In the genomic region with DNA sequence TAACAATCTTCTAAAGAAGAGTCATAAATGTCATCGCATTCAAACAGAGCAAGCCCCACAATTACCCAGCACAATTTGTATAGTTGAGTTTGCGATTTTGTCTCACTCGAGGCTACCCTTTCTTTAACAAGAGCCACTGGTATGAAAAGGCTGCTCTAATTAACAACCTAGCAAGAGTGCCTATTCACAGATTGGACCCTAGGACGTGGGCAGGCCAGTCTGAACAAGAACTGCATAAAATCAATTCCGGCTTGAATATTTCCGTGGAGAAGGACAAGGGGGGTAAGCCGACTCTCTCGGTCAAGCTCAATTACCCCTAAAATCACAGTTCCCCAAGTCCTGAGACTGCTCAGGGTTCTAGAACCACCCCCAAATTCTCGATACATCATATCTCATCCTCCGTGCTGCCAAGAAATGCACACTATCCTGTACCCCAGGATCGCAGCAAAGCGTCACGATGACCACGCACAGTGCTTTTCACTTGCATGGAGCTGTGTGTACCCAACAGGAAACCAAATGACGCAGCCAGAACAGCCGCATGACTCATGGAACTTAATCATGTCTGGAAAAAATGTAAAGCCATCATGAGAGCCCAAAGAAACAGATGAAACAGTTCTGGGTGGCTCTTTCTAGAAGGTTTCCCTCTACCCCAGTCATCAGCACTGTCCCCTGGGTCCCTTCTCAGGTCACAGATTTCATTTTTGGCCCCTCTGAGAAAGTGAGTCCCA, we compare ENCODE assay signal across 23 mouse cellular contexts.
DNase-seq lines count a peak whose midpoint lies in the region; ATAC-seq and TF ChIP-seq lines count a peak whose summit lies in the region.
"Had no signal": no experiment of that assay in that cellular context is flagged by ENCODE, and none has a peak within 500 bp of the region (broad histone marks: within the 10 kb centered on the region; RNA-seq: fewer than 3 reads in every experiment).

No protein-coding gene starts in this region.

- H3K9ac ChIP-seq in CH12.LX (ENCODE audit: insufficient read depth, low read depth): peak overlapping the region; percentile 62
- H3K9ac ChIP-seq in forebrain, postnatal 0 days: no peak overlapping the region
- H3K9ac ChIP-seq: hindbrain, embryonic 15.5 days; limb, embryonic 12.5 days; liver, postnatal 0 days; midbrain, embryonic 12.5 days; neural tube, embryonic 15.5 days had no signal

- no peaks in the 10 kb centered on the region for H3K36me3 ChIP-seq in CH12.LX (replicated peaks in 1 of 2; ENCODE audit: control insufficient read depth in 1 of 2, insufficient read depth in 1 of 2, low read length in 1 of 2)
- no peaks in the 10 kb centered on the region for H3K36me3 ChIP-seq in forebrain, postnatal 0 days (ENCODE audit: insufficient read depth)
- H3K36me3 ChIP-seq: hindbrain, embryonic 15.5 days; limb, embryonic 12.5 days; neural tube, embryonic 15.5 days had no signal

- H3K27me3 ChIP-seq in CH12.LX (replicated peaks): no peaks in the 10 kb centered on the region
- no peaks in the 10 kb centered on the region for H3K27me3 ChIP-seq in forebrain, postnatal 0 days (ENCODE audit: insufficient read depth, low read length)
- H3K27me3 ChIP-seq: hindbrain, embryonic 15.5 days; limb, embryonic 12.5 days; midbrain, embryonic 12.5 days; neural tube, embryonic 15.5 days had no signal

- no peaks in the 10 kb centered on the region for H3K9me3 ChIP-seq in CH12.LX (replicated peaks; ENCODE audit: low read length)
- no peaks in the 10 kb centered on the region for H3K9me3 ChIP-seq in forebrain, postnatal 0 days (ENCODE audit: low read length)
- H3K9me3 ChIP-seq: hindbrain, embryonic 15.5 days; limb, embryonic 12.5 days; midbrain, embryonic 12.5 days; neural tube, embryonic 15.5 days had no signal

- TF ChIP-seq RAD21 in CH12.LX (IDR thresholded peaks at IDR 0.05; ENCODE audit: low read depth, low read length): no peak

- dilution Hi-C loops in CH12.LX (cut with MboI; ENCODE audit: extremely low pct_ligation_motif_present, extremely low pct_unique_long_range_greater_than_20kb, low sequenced_read_pairs): no loop called here

- ATAC-seq in frontal cortex, adult (ENCODE audit: low TSS enrichment): peak; percentile 40; the same call in 1 of the 2 replicates
- no peak for ATAC-seq in forebrain, postnatal 0 days
- ATAC-seq: intestine, embryonic 16.5 days; liver, postnatal 0 days; lung, postnatal 0 days had no signal

- peak; percentile 73 for TF ChIP-seq EP300 in CH12.LX (IDR thresholded peaks at IDR 0.05; ENCODE audit: low read length)

- H3K27ac ChIP-seq in CH12.LX (ENCODE audit: insufficient read depth, low read depth): peak overlapping the region; percentile 75
- H3K27ac ChIP-seq in forebrain, postnatal 0 days (ENCODE audit: low read depth, low read length): peak overlapping the region; percentile 17; the same call in 1 of the 2 replicates
- H3K27ac ChIP-seq: hindbrain, embryonic 15.5 days; limb, embryonic 12.5 days; midbrain, embryonic 12.5 days; neural tube, embryonic 15.5 days had no signal

- no peaks in the 10 kb centered on the region for H3K79me2 ChIP-seq in CH12.LX (replicated peaks; ENCODE audit: control insufficient read depth, extremely low read depth, insufficient read depth, poor library complexity, severe bottlenecking)

- H3K4me2 ChIP-seq in CH12.LX (ENCODE audit: insufficient read depth, low read depth, poor library complexity, severe bottlenecking): peak overlapping the region; percentile 69
- no peak overlapping the region for H3K4me2 ChIP-seq in forebrain, postnatal 0 days (ENCODE audit: low read depth)
- H3K4me2 ChIP-seq: hindbrain, embryonic 15.5 days; limb, embryonic 12.5 days; liver, embryonic 11.5 days; midbrain, embryonic 12.5 days; neural tube, embryonic 15.5 days had no signal

- no peak for DNase-seq in frontal cortex, adult 2 months (ENCODE audit: extremely low spot score in 1 of 2, low spot score in 1 of 2)
- peak; percentile 42 for DNase-seq in 3T3-L1 (ENCODE audit: low read depth, low spot score)
- DNase-seq in CH12.LX (ENCODE audit: extremely low read depth): no peak
- DNase-seq in forebrain, postnatal 0 days: no peak
- DNase-seq in adrenal gland, postnatal 10 days: no peak
- no peak for DNase-seq in urinary bladder, postnatal 25 days (ENCODE audit: low spot score)
- DNase-seq: cerebellum, adult 2 months; cerebellum, postnatal 25 days; gastrocnemius, postnatal 25 days; kidney, adult 9 months; kidney, postnatal 14 days; layer of hippocampus, postnatal 36 days; liver, postnatal 0 days; right cerebral cortex, postnatal 14 days; thymus, postnatal 14 days had no signal

- in situ Hi-C loops in CH12.LX (cut with MboI; ENCODE audit: low pct_ligation_motif_present, low pct_unique_long_range_greater_than_20kb, low sequenced_read_pairs): loop anchor here (10.0 kb wide), 2 partner anchors 78 to 438 kb away; a partner anchor contains a TSS

- no peak for TF ChIP-seq CTCF in CH12.LX (conservative IDR thresholded peaks at IDR 0.05 in 1 of 2, IDR thresholded peaks at IDR 0.05 in 1 of 2; ENCODE audit: low read depth in 2 of 2, low read length in 2 of 2)
- TF ChIP-seq CTCF in forebrain, postnatal 0 days (IDR thresholded peaks at IDR 0.05; ENCODE audit: low read depth): no peak

- TF ChIP-seq POLR2A in CH12.LX (IDR thresholded peaks at IDR 0.05; ENCODE audit: low read depth, low read length): 0 out of 2 replicates have a peak, but pooled peaks have one; percentile 13

- H3K4me3 ChIP-seq in CH12.LX (replicated peaks in 1 of 3; ENCODE audit: low read depth in 2 of 3, low read length in 2 of 3, poor library complexity in 1 of 3): peak overlapping the region in 2 of 3 experiments; percentile 37 to 55
- no peak overlapping the region for H3K4me3 ChIP-seq in forebrain, postnatal 0 days (ENCODE audit: low read depth, low read length)
- H3K4me3 ChIP-seq: hindbrain, embryonic 15.5 days; limb, embryonic 12.5 days; midbrain, embryonic 12.5 days; neural tube, embryonic 15.5 days had no signal

- H3K4me1 ChIP-seq in CH12.LX (ENCODE audit: control insufficient read depth in 1 of 2, insufficient read depth in 2 of 2): peaks cover 14 to 19% of the 10 kb centered on the region in 2 experiments
- H3K4me1 ChIP-seq in forebrain, postnatal 0 days (ENCODE audit: insufficient read depth): peaks cover 25% of the 10 kb centered on the region

- 50% methylated on average over 16 of the region's 16 CpGs for WGBS in forebrain, postnatal 0 days

TF ChIP-seq in CH12.LX, 34 proteins besides CTCF, POLR2A, EP300 and RAD21:
- TF ChIP-seq MYC (IDR thresholded peaks at IDR 0.05; ENCODE audit: low read depth, low read length) (0 out of 2 replicates have a peak, but pooled peaks have one; percentile 49), CHD1 (IDR thresholded peaks at IDR 0.05; ENCODE audit: low read depth, low read length) (no peak), PAX5 (IDR thresholded peaks at IDR 0.05; ENCODE audit: low read length) (no peak), BHLHE40 (IDR thresholded peaks at IDR 0.05; ENCODE audit: low read depth, low read length) (peak; percentile 41; the same call in 1 of the 2 replicates), RCOR1 (conservative IDR thresholded peaks at IDR 0.05; ENCODE audit: low read depth, low read length) (no peak), MAFK (IDR thresholded peaks at IDR 0.05; ENCODE audit: insufficient replicate concordance, low read length) (0 out of 2 replicates have a peak, but pooled peaks have one; percentile 33), MAX (IDR thresholded peaks at IDR 0.05; ENCODE audit: low read length) (peak; percentile 52), KAT2A (IDR thresholded peaks at IDR 0.05; ENCODE audit: insufficient replicate concordance, low read length) (no peak), ZC3H11A (IDR thresholded peaks at IDR 0.05; ENCODE audit: low read depth, low read length) (no peak), HCFC1 (IDR thresholded peaks at IDR 0.05; ENCODE audit: low read depth, low read length) (no peak), USF2 (conservative IDR thresholded peaks at IDR 0.05; ENCODE audit: low read depth, low read length) (no peak), MXI1 (IDR thresholded peaks at IDR 0.05; ENCODE audit: low read depth, low read length) (no peak), ZNF384 (IDR thresholded peaks at IDR 0.05; ENCODE audit: low read depth, low read length) (no peak), UBTF (IDR thresholded peaks at IDR 0.05; ENCODE audit: low read depth, low read length) (no peak), E2F4 (IDR thresholded peaks at IDR 0.05; ENCODE audit: insufficient replicate concordance, low read depth, low read length) (no peak), TBP (conservative IDR thresholded peaks at IDR 0.05; ENCODE audit: low read depth, low read length) (no peak), JUN (IDR thresholded peaks at IDR 0.05; ENCODE audit: insufficient read depth, low read depth, low read length) (peak; percentile 61; the same call in 1 of the 2 replicates), MAZ (IDR thresholded peaks at IDR 0.05; ENCODE audit: low read depth, low read length) (no peak), SIN3A (IDR thresholded peaks at IDR 0.05; ENCODE audit: low read length) (peak; percentile 54; the same call in 1 of the 2 replicates), POLR2AphosphoS2 (IDR thresholded peaks at IDR 0.05; ENCODE audit: low read depth, low read length) (no peak), SMC3 (IDR thresholded peaks at IDR 0.05; ENCODE audit: low read depth, low read length) (no peak), IRF4 (IDR thresholded peaks at IDR 0.05; ENCODE audit: low read depth, low read length) (no peak), NELFE (IDR thresholded peaks at IDR 0.05; ENCODE audit: low read depth, low read length) (0 out of 2 replicates have a peak, but pooled peaks have one; percentile 14), ZKSCAN1 (IDR thresholded peaks at IDR 0.05; ENCODE audit: borderline replicate concordance, low read depth, low read length) (no peak), GABPA (IDR thresholded peaks at IDR 0.05; ENCODE audit: insufficient replicate concordance, low read depth, low read length) (no peak), USF1 (IDR thresholded peaks at IDR 0.05; ENCODE audit: low read depth, low read length) (no peak), ETS1 (conservative IDR thresholded peaks at IDR 0.05; ENCODE audit: low read depth, low read length) (peak; percentile 89), MEF2A (IDR thresholded peaks at IDR 0.05; ENCODE audit: borderline replicate concordance, low read depth, low read length) (peak; percentile 55), ELF1 (IDR thresholded peaks at IDR 0.05; ENCODE audit: low read depth, low read length) (no peak), CHD2 (IDR thresholded peaks at IDR 0.05; ENCODE audit: low read length) (no peak), JUND (conservative IDR thresholded peaks at IDR 0.05; ENCODE audit: low read depth, low read length) (no peak; the same call in 1 of the 2 replicates), ZMIZ1 (IDR thresholded peaks at IDR 0.05; ENCODE audit: low read depth, low read length) (no peak), NRF1 (IDR thresholded peaks at IDR 0.05; ENCODE audit: low read depth, low read length) (no peak), TCF12 (IDR thresholded peaks at IDR 0.05; ENCODE audit: low read depth, low read length) (peak; percentile 46; the same call in 1 of the 2 replicates)
